Mouse (Mus musculus) cerebellum, postnatal 10 days (tissue): Measurements from ENCODE around the gene Map3k10.

ENCODE experiments used
- DNase-seq, 2 experiments: peaks; one replicate each; pipeline ENCODE4 v3.0.0; 2021; ENCODE audit warnings: mixed read lengths in 2 of 2

Gene Map3k10

GRCm38 (mm10) chr7:27674522-27675221 lies at the start of gene Map3k10:
Gene Map3k10, minus strand, starts transcription at chr7:27674598.
- DNase-seq, result peak; percentile 96 to 97

- DNase-seq, result no peak
Observed at GRCm38 (mm10) chr7:27721951-27722350, 47.6 kb upstream of the Map3k10 start.

- no peak for DNase-seq
Observed at GRCm38 (mm10) chr7:27710402-27710801, 36.0 kb upstream of the Map3k10 start.

- no peak for DNase-seq
Observed at GRCm38 (mm10) chr7:27696711-27697110, 22.3 kb upstream of the Map3k10 start.

- DNase-seq, result peak; percentile 67
Observed at GRCm38 (mm10) chr7:27691076-27691475, 16.7 kb upstream of the Map3k10 start.

GRCm38 (mm10) chr7:27688815-27689612 lies 14.6 kb upstream of the Map3k10 start, which contains the start of gene Zfp607b:
Gene Zfp607b, plus strand, starts transcription at chr7:27689340.
- DNase-seq, result peak; percentile 89 to 92

GRCm38 (mm10) chr7:27688246-27688788 lies 13.9 kb upstream of the Map3k10 start:
- no peak for DNase-seq

- DNase-seq, result no peak
Observed at GRCm38 (mm10) chr7:27687836-27688235, 13.4 kb upstream of the Map3k10 start.

GRCm38 (mm10) chr7:27687043-27687442 lies 12.6 kb upstream of the Map3k10 start:
- DNase-seq, result no peak

GRCm38 (mm10) chr7:27685681-27686080 lies 11.3 kb upstream of the Map3k10 start:
- peak in 1 of 2 experiments; percentile 55 for DNase-seq

GRCm38 (mm10) chr7:27685220-27685619 lies 10.8 kb upstream of the Map3k10 start:
- no peak for DNase-seq

GRCm38 (mm10) chr7:27683218-27683617 lies 8.8 kb upstream of the Map3k10 start:
- DNase-seq, result no peak

GRCm38 (mm10) chr7:27675222-27675612 lies 819 bp upstream of the Map3k10 start:
- no peak for DNase-seq

- DNase-seq, result no peak
Observed at GRCm38 (mm10) chr7:27674195-27674521, 240 bp downstream of the Map3k10 start.

- peak; percentile 74 to 76 for DNase-seq
Observed at GRCm38 (mm10) chr7:27673575-27674131, 745 bp downstream of the Map3k10 start.

GRCm38 (mm10) chr7:27673064-27673574 lies 1.3 kb downstream of the Map3k10 start:
- DNase-seq, result peak; percentile 70 to 75

- no peak for DNase-seq
Observed at GRCm38 (mm10) chr7:27662038-27662437, 12.4 kb downstream of the Map3k10 start.

GRCm38 (mm10) chr7:27658712-27659663 lies 15.4 kb downstream of the Map3k10 start:
- DNase-seq, result no peak

GRCm38 (mm10) chr7:27657824-27658395 lies 16.5 kb downstream of the Map3k10 start:
- DNase-seq, result no peak

- peak; percentile 33 to 37 for DNase-seq
Observed at GRCm38 (mm10) chr7:27656600-27656999, 17.8 kb downstream of the Map3k10 start.

- DNase-seq, result no peak
Observed at GRCm38 (mm10) chr7:27655545-27655944, 18.9 kb downstream of the Map3k10 start.
